Mouse (Mus musculus) layer of hippocampus, adult 8-10 months (tissue): ENCODE measurements around the gene Gldc. TPM values are rescaled to one million over a fixed set of nuclear protein-coding genes. Genes with fewer than 3 reads are reported as not detected.
A peak's percentile ranks its signal among the peaks of the same experiment; 100 is the strongest.
"Not testable (repeated sequence)": the region's sequence is repeated elsewhere in the genome, so short reads cannot be mapped to it uniquely, and the experiment has no call there.

Experiments
- DNase-seq, 2 experiments: peaks; one replicate each; pipeline ENCODE4 v3.0.0; 2022; ENCODE audit warnings: low spot score in 2 of 2
- total RNA-seq, 4 experiments: library from RNA; stranded (reverse); gene quantifications; 2 replicates each; pipeline ENCODE4 v1.2.4; 2022

Gldc gene
- 10 to 100 TPM; 33.3 to 36.0 (median 34.8) TPM for total RNA-seq

DNA sequence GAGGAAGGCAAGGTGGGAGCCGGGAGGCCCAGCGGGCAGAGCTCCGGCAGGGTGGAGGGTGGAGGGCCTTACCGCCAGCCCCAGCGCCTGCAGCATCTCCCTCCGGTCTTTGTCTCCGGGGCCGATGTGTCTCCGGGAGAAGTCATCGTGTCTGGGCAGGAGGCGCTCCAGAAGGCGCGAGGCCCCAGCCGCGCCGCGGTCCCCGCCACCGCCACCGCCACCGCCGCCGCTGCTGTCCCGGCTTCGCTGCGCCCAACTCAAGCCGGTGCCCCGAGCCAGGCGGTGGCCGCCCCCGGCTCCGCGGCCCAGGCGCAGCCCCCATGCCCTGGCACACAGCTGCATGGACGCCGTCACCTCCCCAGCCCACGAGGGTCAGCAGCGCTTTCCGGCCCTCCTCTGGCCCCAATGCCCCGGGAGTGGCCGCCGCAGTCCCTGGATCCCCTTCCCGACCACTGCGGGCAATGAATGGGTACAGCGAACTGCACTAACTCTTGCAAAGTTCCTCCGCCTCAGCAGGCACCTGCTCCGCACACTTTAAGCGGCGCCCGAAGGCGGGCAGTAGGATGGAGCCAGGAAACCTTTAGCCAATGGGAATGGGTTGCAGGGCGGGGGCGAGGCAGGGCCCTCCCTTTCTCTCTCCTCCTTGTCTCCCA, at the start of gene Gldc:
Gldc (minus strand) TSS at position 511 of the 653 bp plus-strand sequence.
- peak; percentile 46 to 53 for DNase-seq

DNA sequence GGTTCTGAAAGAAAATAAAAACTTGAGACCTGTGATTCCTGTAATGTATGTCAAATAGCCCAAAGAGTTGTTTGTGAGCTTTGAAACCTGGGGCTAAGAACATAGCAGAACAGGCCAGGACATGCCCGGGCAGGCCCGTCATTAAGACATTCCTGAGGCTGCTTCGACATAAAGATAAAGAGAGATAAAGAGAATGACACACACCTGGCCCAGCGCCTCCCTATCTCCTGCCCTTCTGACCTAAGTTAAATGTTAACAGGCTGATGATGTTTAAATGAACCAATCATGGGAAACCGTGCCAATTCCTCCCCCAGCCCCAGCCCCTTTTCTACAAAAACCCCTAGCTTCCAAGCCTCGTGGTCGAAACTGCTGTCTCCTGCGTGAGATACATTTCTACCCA, 47.4 kb upstream of the Gldc start:
- DNase-seq, result not testable (repeated sequence)

DNA sequence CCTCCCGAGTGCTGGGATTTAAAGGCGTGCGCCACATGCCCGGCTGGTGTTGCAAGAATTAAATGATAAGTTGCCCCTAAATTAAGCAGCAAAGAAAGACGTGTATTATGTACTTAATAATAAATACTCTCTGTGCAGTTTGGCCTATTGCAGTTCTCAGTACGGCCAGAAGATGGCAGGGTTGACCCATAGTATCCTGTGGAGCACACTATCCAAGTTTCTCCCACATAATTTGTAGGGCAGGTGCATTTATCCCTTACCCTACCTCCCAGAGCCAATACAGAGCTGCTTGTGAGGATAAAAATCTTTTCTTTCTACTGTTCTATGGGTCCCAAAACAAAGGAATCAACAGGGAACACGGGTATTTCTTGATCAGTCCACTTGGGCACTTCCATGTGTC, 42.1 kb upstream of the Gldc start:
- peak in 1 of 2 experiments; percentile 63 for DNase-seq

- no peak for DNase-seq
Observed at GRCm38 (mm10) chr19:30216186-30216585, 41.0 kb upstream of the Gldc start.

GRCm38 (mm10) chr19:30215736-30216135, 40.5 kb upstream of the Gldc start:
- DNase-seq, result not testable (repeated sequence)

DNA sequence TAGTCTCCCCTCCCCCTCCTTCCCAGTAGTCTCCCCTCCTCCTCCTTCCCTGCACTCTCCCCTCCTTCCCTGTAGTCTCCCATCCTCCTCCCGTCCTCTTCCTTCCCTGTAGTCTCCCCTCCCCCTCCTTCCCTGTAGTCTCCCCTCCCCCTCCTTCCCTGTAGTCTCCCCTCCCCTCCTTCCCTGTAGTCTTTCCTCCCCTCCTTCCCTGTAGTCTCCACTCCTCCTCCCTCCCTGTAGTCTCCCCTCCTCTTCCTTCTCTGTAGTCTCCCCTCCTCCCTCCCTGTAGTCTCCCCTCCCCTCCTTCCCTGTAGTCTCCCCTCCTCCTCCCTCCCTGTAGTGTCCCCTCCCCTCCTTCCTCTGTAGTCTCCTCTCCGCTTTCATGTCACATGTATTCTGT, 38.8 kb upstream of the Gldc start:
- DNase-seq, result no peak

- DNase-seq, result not testable (repeated sequence)
Observed at GRCm38 (mm10) chr19:30209006-30209405, 33.8 kb upstream of the Gldc start.

- DNase-seq, result no peak
Observed at GRCm38 (mm10) chr19:30206981-30207380, 31.8 kb upstream of the Gldc start.

DNA sequence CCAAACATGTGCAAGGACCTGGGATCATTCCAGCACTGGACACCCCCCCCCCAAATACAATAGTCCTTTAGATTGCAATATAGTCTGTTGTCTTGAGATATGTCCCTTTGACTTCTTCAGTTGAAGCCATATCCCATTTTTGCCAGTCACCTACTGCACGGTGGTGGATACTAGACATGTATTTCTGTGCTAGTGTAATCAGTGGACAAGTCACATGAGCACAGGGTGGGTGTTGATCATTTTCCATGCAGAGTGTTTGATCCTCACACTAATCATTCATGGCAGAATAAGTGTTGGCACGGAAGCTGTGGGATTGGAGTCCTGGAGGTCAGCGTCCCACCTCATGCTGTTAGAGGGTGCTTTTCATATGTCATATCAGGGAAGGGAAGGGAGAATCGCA, 30.6 kb upstream of the Gldc start:
- DNase-seq, result no peak

DNA sequence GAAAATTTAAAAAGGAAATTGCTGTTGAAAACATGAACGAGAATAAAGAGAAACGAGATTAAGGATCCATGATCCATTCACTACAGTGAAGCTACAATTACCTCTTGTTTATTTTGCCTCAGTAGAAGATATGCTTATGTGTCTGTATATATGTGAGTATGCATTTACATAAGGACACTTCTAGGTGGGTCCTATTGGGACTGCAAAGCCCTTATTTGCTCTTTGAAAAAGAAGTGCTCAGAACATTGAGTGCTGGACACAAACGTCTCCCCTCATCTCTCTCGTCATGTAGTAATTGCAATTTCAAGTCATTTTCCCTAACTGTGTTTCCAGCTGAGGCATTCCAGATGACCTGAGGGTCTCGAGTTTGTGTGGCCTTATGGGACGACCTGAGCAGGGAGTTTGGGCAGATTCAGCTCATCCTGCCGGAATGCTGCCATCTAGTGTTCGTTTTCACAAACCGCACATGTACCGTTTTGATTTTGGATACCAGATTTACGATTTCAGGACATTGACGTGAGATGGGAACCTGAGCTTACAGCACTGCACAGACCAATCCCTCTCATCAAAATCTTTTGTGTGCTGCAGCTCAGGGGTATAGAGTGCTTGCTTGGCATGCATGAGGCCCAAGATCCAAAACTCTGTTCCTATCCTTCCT, 30.1 kb upstream of the Gldc start:
- DNase-seq, result peak in 1 of 2 experiments; percentile 15

GRCm38 (mm10) chr19:30202177-30202576, 26.9 kb upstream of the Gldc start:
- no peak for DNase-seq

DNA sequence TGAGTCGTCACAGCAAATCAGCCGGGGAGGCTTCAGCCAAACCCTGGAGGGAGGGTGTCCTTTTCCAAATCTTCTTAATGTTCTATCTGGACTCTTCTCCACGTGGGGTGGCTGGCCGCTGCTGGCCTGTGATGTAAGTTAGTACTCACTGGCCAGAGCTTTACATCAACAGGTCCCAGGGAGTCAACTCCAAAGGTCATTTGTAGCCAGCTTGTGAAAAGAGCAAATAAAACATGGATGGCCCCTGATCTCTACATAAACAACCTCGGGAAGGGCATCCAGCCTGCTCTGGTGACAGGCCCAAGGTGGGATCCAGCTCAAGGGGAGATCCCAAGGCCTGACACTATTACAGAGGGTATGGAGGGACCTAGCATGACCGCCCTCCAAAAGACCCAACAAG, 19.8 kb upstream of the Gldc start:
- no peak for DNase-seq

DNA sequence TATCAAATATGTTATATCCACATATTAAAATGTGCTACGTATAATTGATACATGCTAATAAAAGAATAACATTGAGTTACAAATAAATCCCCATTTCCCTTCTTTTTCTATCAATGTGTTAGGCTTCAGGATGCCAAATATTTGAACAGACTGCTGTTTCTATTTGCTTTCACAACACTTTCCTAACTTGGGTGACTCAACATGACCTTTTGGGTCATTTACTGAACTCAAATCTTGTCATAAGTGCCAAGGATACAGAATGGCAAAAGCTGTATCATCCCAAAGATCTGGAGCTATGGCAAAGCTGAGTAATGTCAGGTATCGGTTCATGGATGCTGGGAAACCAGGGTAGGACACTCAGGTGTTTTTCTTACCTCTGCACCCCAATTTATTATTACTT, 12.0 kb upstream of the Gldc start:
- DNase-seq, result no peak

GRCm38 (mm10) chr19:30185536-30185935, 10.3 kb upstream of the Gldc start:
- no peak for DNase-seq

GRCm38 (mm10) chr19:30179979-30180378, 4.8 kb upstream of the Gldc start:
- DNase-seq, result no peak

DNA sequence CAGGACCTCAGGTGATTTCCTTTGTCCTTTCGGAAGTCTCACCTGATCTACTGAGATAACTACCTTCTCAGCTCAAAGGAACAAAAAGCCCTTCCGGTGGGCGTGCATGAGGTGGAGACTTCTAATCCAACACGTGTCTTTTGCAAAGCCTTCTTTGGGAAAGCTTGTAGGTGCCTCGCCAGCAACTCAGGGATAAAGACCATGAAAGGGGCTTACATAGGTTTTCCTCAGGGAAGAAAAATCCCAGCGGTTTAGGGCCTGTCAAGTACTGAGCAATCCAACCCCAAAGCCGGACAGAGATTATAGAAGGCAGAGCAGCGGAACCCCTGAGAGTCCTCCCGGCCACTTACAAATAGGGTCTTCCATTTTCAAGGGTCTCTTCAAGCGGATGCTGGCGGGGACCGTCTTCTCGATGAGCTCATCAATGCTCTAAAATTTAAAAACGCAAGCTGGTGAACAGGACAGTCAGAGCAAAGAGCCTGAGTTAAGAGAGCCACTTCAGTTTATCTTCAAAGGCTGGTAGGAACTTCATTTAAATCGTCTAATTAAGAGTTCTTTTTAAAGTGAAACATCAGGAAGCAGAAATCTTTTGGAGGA, 1.1 kb downstream of the Gldc start:
- DNase-seq, result no peak

- DNase-seq, result no peak
Observed at GRCm38 (mm10) chr19:30171346-30172055, 3.7 kb downstream of the Gldc start.

DNA sequence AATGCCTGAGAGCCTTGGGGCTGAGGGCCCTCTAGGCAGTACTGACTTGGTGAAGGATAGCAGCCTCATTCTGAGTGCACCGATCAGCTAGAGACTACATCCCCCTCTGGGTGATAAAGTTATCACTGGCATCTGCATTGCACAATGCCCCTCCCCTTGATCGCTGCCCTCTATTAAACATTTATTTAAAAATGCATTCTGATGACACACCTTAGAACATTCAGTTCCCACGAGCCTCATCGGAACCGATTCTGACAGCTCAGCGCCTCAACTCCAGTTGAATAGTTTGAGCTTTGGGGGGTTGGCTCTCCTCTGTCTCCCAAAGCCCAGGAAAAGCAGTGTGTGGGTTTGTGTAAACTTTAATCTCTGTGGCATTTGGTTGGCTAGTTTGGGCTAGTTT, 4.9 kb downstream of the Gldc start:
- DNase-seq, result no peak

GRCm38 (mm10) chr19:30166801-30167505, 8.3 kb downstream of the Gldc start:
- no peak for DNase-seq

DNA sequence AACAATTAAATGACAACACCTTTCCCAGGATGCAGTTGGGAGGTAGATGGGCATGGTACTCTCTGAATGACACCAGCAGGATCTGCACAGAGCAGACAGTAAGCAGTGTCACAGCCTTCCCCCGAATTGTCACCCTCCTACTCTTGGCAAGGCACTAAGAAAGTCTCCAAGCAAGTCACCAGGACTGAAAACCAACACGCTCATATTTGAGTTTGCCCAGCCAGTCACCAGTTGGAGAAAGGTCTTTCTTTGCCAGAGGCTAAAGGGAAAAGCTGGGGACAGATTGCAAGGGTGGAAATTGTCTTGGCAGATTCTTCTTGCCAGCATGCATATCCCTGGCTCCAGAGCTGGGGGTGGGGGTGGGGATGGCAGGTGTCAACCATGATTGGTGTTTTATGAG, 11.0 kb downstream of the Gldc start:
- no peak for DNase-seq

DNA sequence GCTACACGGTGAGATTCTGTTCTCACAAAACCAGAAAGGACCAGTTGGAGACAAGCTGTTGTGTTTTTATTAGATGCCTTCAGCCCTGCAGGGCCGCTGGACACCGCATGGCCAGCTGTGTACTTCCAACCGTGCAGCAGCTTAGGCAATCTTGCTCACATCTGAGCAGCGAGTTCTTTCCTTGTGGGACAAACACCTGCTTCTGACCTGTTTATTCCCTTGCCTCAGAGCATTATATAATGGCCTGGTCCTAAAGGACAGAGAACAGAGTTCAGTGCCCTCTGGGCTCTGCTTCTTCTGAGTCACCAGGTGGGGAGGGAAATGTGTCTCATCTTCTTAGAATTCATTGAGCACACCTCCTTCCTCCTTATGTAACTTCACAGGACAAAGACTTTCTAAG, 12.4 kb downstream of the Gldc start:
- no peak for DNase-seq

GRCm38 (mm10) chr19:30160021-30160420, 15.2 kb downstream of the Gldc start:
- DNase-seq, result peak; percentile 61 to 67
